Mouse (Mus musculus) ES-E14 (cell line): ENCODE results near the gene Slc17a5. TPM values are rescaled to one million over a fixed set of nuclear protein-coding genes. Genes with fewer than 3 reads are reported as not detected.
"Not testable (repeated sequence)": the region's sequence is repeated elsewhere in the genome, so short reads cannot be mapped to it uniquely, and the experiment has no call there.

Experiments used
- DNase-seq: peaks from one replicate; pipeline ENCODE4 v3.0.0-alpha.2; 2013; ENCODE audit warnings: low read depth, low spot score
- H3K27ac ChIP-seq: 2 replicates; pipeline ENCODE4 v1.5.1; 2012; ENCODE audit warnings: low read depth, mild to moderate bottlenecking, low read length, moderate library complexity, mixed read lengths; ENCODE audit not compliant: poor library complexity, insufficient read depth, severe bottlenecking
- H3K36me3 ChIP-seq: 2 replicates; pipeline ENCODE4 v1.6.1; 2012; ENCODE audit warnings: mild to moderate bottlenecking, low read length, moderate library complexity, mixed read lengths; ENCODE audit not compliant: control insufficient read depth, poor library complexity, insufficient read depth, severe bottlenecking
- H3K4me1 ChIP-seq, 2 experiments: fragments of 150-350 bp in 1 of 2; sonication (generic) in 1 of 2; 2 replicates each; pipeline ENCODE4 v1.6.1; 2012; ENCODE audit warnings: low read length in 2 of 2, mild to moderate bottlenecking in 1 of 2, mixed read lengths in 1 of 2; ENCODE audit not compliant: control insufficient read depth in 2 of 2, insufficient read depth in 2 of 2, poor library complexity in 1 of 2
- H3K4me3 ChIP-seq, 2 experiments: fragments of 150-350 bp in 1 of 2; sonication (generic) in 1 of 2; 2 replicates each; pipeline ENCODE4 v1.5.1; 2012; ENCODE audit warnings: low read length in 2 of 2, low read depth in 1 of 2, mild to moderate bottlenecking in 1 of 2, mixed read lengths in 1 of 2; ENCODE audit not compliant: insufficient read depth in 1 of 2, poor library complexity in 1 of 2, severe bottlenecking in 1 of 2
- H3K9ac ChIP-seq: 2 replicates; pipeline ENCODE4 v1.6.1; 2012; ENCODE audit warnings: low read depth, mild to moderate bottlenecking, low read length, mixed read lengths; ENCODE audit not compliant: poor library complexity, insufficient read depth, severe bottlenecking
- H3K9me3 ChIP-seq: fragments of 150-350 bp; sonication (generic); 2 replicates; pipeline ENCODE4 v1.6.1; 2012; ENCODE audit warnings: low read depth, mild to moderate bottlenecking, low read length; ENCODE audit not compliant: control insufficient read depth, insufficient read depth
- CHD2 ChIP-seq: IDR thresholded peaks from 2 replicates; pipeline ENCODE4 v1.6.1; 2014; ENCODE audit warnings: mild to moderate bottlenecking, low read depth, low read length, inconsistent platforms
- HCFC1 ChIP-seq: IDR thresholded peaks from 2 replicates; pipeline ENCODE4 v1.6.1; 2012; ENCODE audit warnings: low read length, inconsistent platforms, borderline replicate concordance; ENCODE audit not compliant: insufficient read depth
- MAFK ChIP-seq: IDR thresholded peaks from 2 replicates; pipeline ENCODE4 v1.6.1; 2014; ENCODE audit warnings: mild to moderate bottlenecking, low read depth, low read length, inconsistent platforms; ENCODE audit not compliant: insufficient read depth
- ZC3H11A ChIP-seq: IDR thresholded peaks from 2 replicates; pipeline ENCODE4 v1.6.1; 2012; ENCODE audit warnings: low read depth, mild to moderate bottlenecking, inconsistent platforms, low read length, borderline replicate concordance
- ZNF384 ChIP-seq: IDR thresholded peaks from 2 replicates; pipeline ENCODE4 v1.6.1; 2012; ENCODE audit warnings: low read depth, low read length, inconsistent platforms
- in situ Hi-C, 2 experiments: fragments of 600-800 bp; cut with MboI; formaldehyde crosslinking; loops; one replicate each; pipeline ENCODE4 v1.15.1; 2025; ENCODE audit warnings: low sequenced_read_pairs in 2 of 2, inconsistent platforms in 1 of 2; ENCODE audit not compliant: unreplicated experiment in 2 of 2
- total RNA-seq: library from RNA; depleted of rRNA; stranded (reverse); fragments of 300-350 nt; gene quantifications from 2 replicates; pipeline ENCODE4 v1.2.3, GENCODE M21; 2012

Gene Slc17a5
- total RNA-seq, 1 experiment = 7.6 TPM

GRCm38 (mm10) chr9:78500386-78500785 lies 87.5 kb downstream of the Slc17a5 start:
- in situ Hi-C loops = no loop called here
- no peak overlapping the region for H3K9ac ChIP-seq
- DNase-seq = no peak
- no peak overlapping the region for H3K27ac ChIP-seq
- no peaks in the 10 kb centered on the region for H3K9me3 ChIP-seq
- no peak overlapping the region for H3K4me3 ChIP-seq
- H3K4me1 ChIP-seq = peaks cover 4 to 9% of the 10 kb centered on the region in 2 experiments; a peak in 2 of 4 replicates
- TF ChIP-seq ZC3H11A (no peak), ZNF384 (no peak), CHD2 (no peak), MAFK (no peak), HCFC1 (no peak)
- no peaks in the 10 kb centered on the region; the same call in 1 of the 2 replicates for H3K36me3 ChIP-seq

- in situ Hi-C loops = no loop called here
- no peak for DNase-seq
- no peaks in the 10 kb centered on the region for H3K9me3 ChIP-seq
- no peaks in the 10 kb centered on the region for H3K36me3 ChIP-seq
- H3K9ac ChIP-seq = no peak overlapping the region
- H3K27ac ChIP-seq = no peak overlapping the region; the same call in 1 of the 2 replicates
- H3K4me3 ChIP-seq = no peak overlapping the region
- TF ChIP-seq ZNF384 (no peak; the same call in 1 of the 2 replicates), ZC3H11A (no peak), MAFK (no peak), HCFC1 (no peak), CHD2 (no peak)
- peaks cover 4 to 6% of the 10 kb centered on the region in 2 experiments; a peak in 2 of 4 replicates for H3K4me1 ChIP-seq
These were observed 94.7 kb downstream of the Slc17a5 start for GRCm38 (mm10) chr9:78493171-78493570.

GRCm38 (mm10) chr9:78492254-78492653 lies 95.6 kb downstream of the Slc17a5 start:
- no peak overlapping the region for H3K27ac ChIP-seq
- peaks cover 6% of the 10 kb centered on the region in 2 experiments; a peak in 3 of 4 replicates for H3K4me1 ChIP-seq
- TF ChIP-seq CHD2 = no peak
- no peak for TF ChIP-seq HCFC1
- no peak for TF ChIP-seq ZNF384
- in situ Hi-C loops = no loop called here
- no peaks in the 10 kb centered on the region for H3K36me3 ChIP-seq
- no peak for DNase-seq
- H3K4me3 ChIP-seq = no peak overlapping the region
- H3K9ac ChIP-seq = no peak overlapping the region
- no peaks in the 10 kb centered on the region for H3K9me3 ChIP-seq

GRCm38 (mm10) chr9:78491169-78491568 lies 96.7 kb downstream of the Slc17a5 start:
- Histone ChIP-seq H3K27ac (no peak overlapping the region), H3K9me3 (no peaks in the 10 kb centered on the region), H3K4me3 (no peak overlapping the region), H3K36me3 (no peaks in the 10 kb centered on the region), H3K9ac (no peak overlapping the region), H3K4me1 (peaks cover 6% of the 10 kb centered on the region in 2 experiments; a peak in 3 of 4 replicates)
- in situ Hi-C loops = no loop called here
- TF ChIP-seq CHD2 = no peak
- no peak for TF ChIP-seq MAFK
- no peak for DNase-seq

DNA sequence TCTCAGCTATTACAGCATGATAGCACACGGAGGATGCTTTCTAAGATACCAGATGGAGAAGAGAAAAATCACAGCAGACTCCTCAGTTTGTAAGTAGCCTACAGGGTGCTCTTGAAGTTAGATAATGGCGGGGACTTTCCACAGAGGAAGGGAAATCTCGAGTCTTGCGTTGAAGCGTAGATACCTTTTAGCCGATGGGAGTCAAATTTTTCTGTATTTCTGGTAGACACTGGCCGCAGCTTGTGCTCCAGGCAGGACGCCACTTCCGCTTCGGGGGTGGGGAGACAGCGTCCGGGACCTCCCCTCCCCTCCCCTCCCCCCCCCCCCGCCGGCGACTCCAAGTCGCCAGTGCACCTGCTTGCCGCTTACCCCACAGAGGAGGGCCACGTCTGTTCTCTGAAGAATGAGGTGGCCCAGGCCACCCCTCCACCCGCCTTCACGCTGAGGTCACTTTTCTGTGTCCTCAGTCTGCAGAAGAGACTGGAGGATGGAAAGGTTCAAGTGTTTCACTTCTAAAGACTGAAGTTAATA lies 98.9 kb downstream of the Slc17a5 start, which contains the start of gene Eef1a1:
Gene Eef1a1 (minus strand): TSS at position 262 of the 531 bp plus-strand sequence.
- Histone ChIP-seq H3K36me3 (no peaks in the 10 kb centered on the region), H3K9ac (peak within 1 kb of the TSS; percentile 74; the same call in 1 of the 2 replicates), H3K4me3 (peak within 1 kb of the TSS; percentile 68 to 89), H3K27ac (peak within 1 kb of the TSS; percentile 75; the same call in 1 of the 2 replicates), H3K9me3 (no peaks in the 10 kb centered on the region), H3K4me1 (peaks cover 6% of the 10 kb centered on the region in 2 experiments; a peak in 3 of 4 replicates)
- TF ChIP-seq ZNF384 (no peak), CHD2 (no peak), HCFC1 (no peak), MAFK (no peak), ZC3H11A (no peak)
- in situ Hi-C loops = no loop called here
- no peak for DNase-seq

GRCm38 (mm10) chr9:78488021-78488420 lies 99.8 kb downstream of the Slc17a5 start:
- DNase-seq, H3K4me1 ChIP-seq, H3K27ac ChIP-seq, H3K9ac ChIP-seq, in situ Hi-C loops, H3K9me3 ChIP-seq, H3K36me3 ChIP-seq: not testable (repeated sequence)
- H3K4me3 ChIP-seq = peak overlapping the region in 1 of 2 experiments; percentile 48; a peak in 2 of 4 replicates
